Mouse (Mus musculus): ENCODE results near the gene Rars. TPM values are rescaled to one million over a fixed set of nuclear protein-coding genes. Genes with fewer than 3 reads are reported as not detected.

Gene Rars
- 3.5 and 4.2 TPM in 2 replicates for polyA plus RNA-seq (2012; ENCODE audit: low replicate concordance)

DNA sequence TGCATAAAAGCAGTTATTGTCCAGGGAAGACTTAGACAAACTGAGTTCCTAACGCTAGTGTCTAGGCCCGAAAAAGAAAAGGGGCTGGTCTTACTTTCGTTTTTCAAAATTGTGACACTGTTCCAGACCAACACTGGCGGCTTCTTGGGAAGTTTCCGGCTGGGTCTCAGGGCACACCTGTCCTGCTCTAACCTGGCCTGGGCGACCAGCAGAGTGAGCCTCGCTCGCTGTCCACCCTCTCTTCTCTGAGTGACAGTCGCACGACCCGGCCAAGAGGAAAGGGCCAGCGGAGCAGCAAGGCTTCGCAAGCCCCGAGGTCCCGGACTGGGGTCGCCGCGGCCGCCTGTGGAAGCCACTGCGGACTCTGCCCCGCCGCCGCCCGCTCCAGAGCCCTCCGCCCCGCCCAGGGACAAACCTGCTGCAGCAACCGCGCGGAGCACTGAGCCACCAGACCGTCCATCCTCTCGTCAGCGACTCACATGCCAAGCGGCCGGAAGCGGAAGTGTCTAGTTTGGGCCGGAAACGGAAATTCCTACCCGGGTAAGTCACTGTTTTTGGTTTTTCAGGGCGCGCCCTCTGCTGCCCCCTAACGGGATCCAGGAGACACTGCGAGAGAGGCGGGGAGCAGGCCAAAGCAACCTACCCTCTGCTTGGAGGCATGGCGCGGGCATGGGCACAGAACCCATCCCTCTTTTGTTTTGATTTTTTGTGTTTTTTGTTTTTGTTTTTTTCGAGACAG, at the start of gene Rars:
Rars (minus strand) TSS at position 485 of the 739 bp plus-strand sequence.

DNA sequence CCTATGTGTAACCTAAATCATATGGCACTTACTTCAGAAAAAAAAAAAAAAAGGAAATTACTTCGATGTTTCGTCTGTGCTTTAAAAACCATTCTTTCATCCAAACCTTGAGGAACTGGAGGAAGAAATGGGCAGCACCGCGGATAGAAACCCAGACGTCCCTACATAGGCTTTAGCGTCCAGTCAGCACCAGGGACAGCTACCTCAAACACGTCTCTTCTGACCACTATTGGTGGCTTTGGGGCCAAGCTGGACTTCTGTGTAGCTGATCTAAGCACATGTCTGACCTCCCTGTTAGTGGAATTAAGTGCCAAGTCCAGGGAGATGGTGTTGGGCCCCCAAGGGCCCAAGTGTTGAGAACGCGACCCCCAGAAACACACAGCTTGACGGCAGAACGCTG, 35.4 kb downstream of the Rars start, which contains the start of gene Fbll1:
Fbll1 (minus strand) TSS at position 11 of the 400 bp plus-strand sequence.

DNA sequence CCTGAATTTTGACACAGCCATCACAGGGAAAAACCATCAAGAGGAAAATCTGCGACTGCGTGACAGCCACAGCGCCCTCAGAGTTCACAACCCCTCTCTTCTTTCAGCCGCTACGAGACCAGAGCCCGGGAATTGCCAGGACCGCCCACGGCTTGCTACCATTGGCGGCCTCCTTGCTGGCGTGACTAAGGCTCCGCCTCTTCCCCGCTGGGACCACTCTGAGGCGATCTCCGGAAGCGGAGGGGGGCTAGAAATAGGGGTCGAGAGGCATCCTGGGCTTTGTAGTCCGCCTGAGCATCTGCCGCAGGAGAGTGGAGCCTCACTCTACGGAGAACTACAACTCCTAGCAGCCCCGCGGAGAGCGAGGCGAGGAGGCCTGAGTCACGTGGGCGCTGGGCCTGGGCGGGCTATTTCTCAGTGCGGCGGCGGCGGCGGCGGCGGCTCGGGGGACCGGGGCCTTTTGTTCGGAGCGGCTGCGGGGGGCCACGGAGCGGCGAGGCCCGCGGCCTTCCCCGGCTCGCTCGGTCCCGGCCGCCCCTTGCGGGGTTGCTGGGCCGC, 65.0 kb downstream of the Rars start, which contains the start of gene Pank3:
Pank3 (plus strand) TSS at position 297 of the 558 bp plus-strand sequence.

Other genes starting within 250 kb of the Rars start
- 3.5 and 4.6 TPM in 2 replicates for gene Pank3, start 65.0 kb downstream of the Rars start, polyA plus RNA-seq (2012; ENCODE audit: low replicate concordance)
- not detected in 2 replicates for gene Fbll1, start 35.6 kb downstream of the Rars start, polyA plus RNA-seq (2012; ENCODE audit: low replicate concordance)
- gene Wwc1, start 146.0 kb upstream of the Rars start, polyA plus RNA-seq (2012; ENCODE audit: low replicate concordance): 0.08 TPM in 1 of 2 replicates, not detected in the other

Measured in leukemia stem cell, adult 10-12 weeks (primary cell).